Comparison of ENCODE assay signal across 8 mouse cellular contexts in genomic region chr6:17693726-17694549, GRCm38 (mm10). TPM values are rescaled to one million over a fixed set of nuclear protein-coding genes. Genes with fewer than 3 reads are reported as not detected.
DNase-seq lines count a peak whose midpoint lies in the region; ATAC-seq lines count a peak whose summit lies in the region.

No protein-coding gene starts in this region.

- peak overlapping the region; percentile 69 for H3K4me2 ChIP-seq in heart, embryonic 15.5 days
- peak overlapping the region; percentile 90 for H3K4me2 ChIP-seq in liver, embryonic 15.5 days
- peak overlapping the region; percentile 81 for H3K4me2 ChIP-seq in neural tube, embryonic 11.5 days (ENCODE audit: low read depth)
- peak overlapping the region; percentile 65 for H3K4me2 ChIP-seq in stomach, embryonic 16.5 days (ENCODE audit: low read depth, low read length)

- peak; percentile 38 to 40 for DNase-seq in CD8-positive naive resting alpha-beta T cell, adult 2 months (ENCODE audit: low read depth in 2 of 2, low spot score in 2 of 2)
- DNase-seq in c-Kit-negative CD71-positive TER-119-positive erythroid progenitor cells, embryonic 14.5 days (ENCODE audit: low read depth, low spot score), result peak; percentile 46
- peak; percentile 77 for DNase-seq in forebrain, embryonic 10.5 days (ENCODE audit: extremely low spot score, low spot score)
- peak; percentile 83 for DNase-seq in kidney, postnatal 14 days
- DNase-seq in neural tube, embryonic 11.5 days (ENCODE audit: low spot score), result peak; percentile 66

- peak; percentile 79 for ATAC-seq in heart, embryonic 15.5 days (replicated peaks; ENCODE audit: insufficient number of reproducible peaks, insufficient read depth, low FRiP score, low read depth)
- ATAC-seq in liver, embryonic 15.5 days (ENCODE audit: insufficient read depth), result peak; percentile 78
- ATAC-seq in neural tube, embryonic 11.5 days (ENCODE audit: insufficient read depth, low FRiP score, low TSS enrichment), result peak; percentile 88
- ATAC-seq in stomach, embryonic 16.5 days (ENCODE audit: insufficient read depth, low FRiP score), result peak; percentile 88

- WGBS in forebrain, embryonic 10.5 days, result under 1% methylated on average over 83 of the region's 97 CpGs
- WGBS in heart, embryonic 15.5 days, result under 1% methylated on average over 87 of the region's 97 CpGs
- under 1% methylated on average over 74 of the region's 97 CpGs for WGBS in liver, embryonic 15.5 days (ENCODE audit: insufficient replicate concordance)
- under 1% methylated on average over 49 of the region's 97 CpGs for WGBS in neural tube, embryonic 11.5 days
- under 1% methylated on average over 96 of the region's 97 CpGs for WGBS in stomach, embryonic 16.5 days

- H3K4me1 ChIP-seq in forebrain, embryonic 10.5 days, result peaks cover 27% of the 10 kb centered on the region
- peaks cover 13% of the 10 kb centered on the region for H3K4me1 ChIP-seq in heart, embryonic 15.5 days (replicated peaks)
- H3K4me1 ChIP-seq in liver, embryonic 15.5 days (replicated peaks), result peaks cover 31% of the 10 kb centered on the region
- H3K4me1 ChIP-seq in neural tube, embryonic 11.5 days (ENCODE audit: control insufficient read depth, insufficient read depth, low read length), result no peaks in the 10 kb centered on the region
- H3K4me1 ChIP-seq in stomach, embryonic 16.5 days (ENCODE audit: control insufficient read depth, insufficient read depth, low read length), result peaks cover 12% of the 10 kb centered on the region

- 0 out of 2 replicates have a peak, but pooled peaks cover 5% of the 10 kb centered on the region for H3K27me3 ChIP-seq in forebrain, embryonic 10.5 days (ENCODE audit: poor library complexity, severe bottlenecking)
- H3K27me3 ChIP-seq in heart, embryonic 15.5 days, result no peaks in the 10 kb centered on the region
- no peaks in the 10 kb centered on the region for H3K27me3 ChIP-seq in liver, embryonic 15.5 days
- no peaks in the 10 kb centered on the region for H3K27me3 ChIP-seq in neural tube, embryonic 11.5 days (ENCODE audit: control insufficient read depth, insufficient read depth, low read length)
- no peaks in the 10 kb centered on the region for H3K27me3 ChIP-seq in stomach, embryonic 16.5 days (ENCODE audit: control insufficient read depth, insufficient read depth, low read length)

- peak overlapping the region; percentile 96 for H3K27ac ChIP-seq in forebrain, embryonic 10.5 days
- peak overlapping the region; percentile 97 for H3K27ac ChIP-seq in heart, embryonic 15.5 days
- peak overlapping the region; percentile 83 for H3K27ac ChIP-seq in liver, embryonic 15.5 days (replicated peaks)
- peak overlapping the region; percentile 76 for H3K27ac ChIP-seq in neural tube, embryonic 11.5 days (ENCODE audit: low read depth, low read length)
- peak overlapping the region; percentile 93 for H3K27ac ChIP-seq in stomach, embryonic 16.5 days (ENCODE audit: low read length)

- H3K36me3 ChIP-seq in forebrain, embryonic 10.5 days (replicated peaks), result peaks cover 12% of the 10 kb centered on the region
- 0 out of 2 replicates have a peak, but pooled peaks cover 4% of the 10 kb centered on the region for H3K36me3 ChIP-seq in heart, embryonic 15.5 days
- no peaks in the 10 kb centered on the region for H3K36me3 ChIP-seq in liver, embryonic 15.5 days (replicated peaks)
- no peaks in the 10 kb centered on the region for H3K36me3 ChIP-seq in neural tube, embryonic 11.5 days (ENCODE audit: control insufficient read depth, insufficient read depth, low read length)
- H3K36me3 ChIP-seq in stomach, embryonic 16.5 days (ENCODE audit: control insufficient read depth, insufficient read depth, low read length), result no peaks in the 10 kb centered on the region

- H3K9ac ChIP-seq in heart, embryonic 15.5 days, result peak overlapping the region; percentile 79
- peak overlapping the region; percentile 77 for H3K9ac ChIP-seq in liver, embryonic 15.5 days
- peak overlapping the region; percentile 89 for H3K9ac ChIP-seq in neural tube, embryonic 11.5 days (ENCODE audit: low read length)
- peak overlapping the region; percentile 85 for H3K9ac ChIP-seq in stomach, embryonic 16.5 days (ENCODE audit: low read length)

- no peaks in the 10 kb centered on the region for H3K9me3 ChIP-seq in forebrain, embryonic 10.5 days
- H3K9me3 ChIP-seq in heart, embryonic 15.5 days (replicated peaks), result no peaks in the 10 kb centered on the region
- H3K9me3 ChIP-seq in liver, embryonic 15.5 days (replicated peaks), result no peaks in the 10 kb centered on the region
- H3K9me3 ChIP-seq in neural tube, embryonic 11.5 days (ENCODE audit: control insufficient read depth, low read length), result no peaks in the 10 kb centered on the region
- H3K9me3 ChIP-seq in stomach, embryonic 16.5 days (replicated peaks; ENCODE audit: control insufficient read depth, low read length), result no peaks in the 10 kb centered on the region

- H3K4me3 ChIP-seq in forebrain, embryonic 10.5 days, result peak overlapping the region; percentile 88
- H3K4me3 ChIP-seq in heart, embryonic 15.5 days, result peak overlapping the region; percentile 82
- peak overlapping the region; percentile 82 for H3K4me3 ChIP-seq in liver, embryonic 15.5 days (replicated peaks)
- H3K4me3 ChIP-seq in neural tube, embryonic 11.5 days (ENCODE audit: low read depth, low read length), result peak overlapping the region; percentile 80
- H3K4me3 ChIP-seq in stomach, embryonic 16.5 days (replicated peaks; ENCODE audit: low read length), result peak overlapping the region; percentile 75

RNA-seq across cellular contexts. Expression of gene St7, which starts 1.2 kb away (rescaled TPM):
- 19.1 and 22.9 TPM in 2 replicates for polyA plus RNA-seq in forebrain, embryonic 10.5 days (2016; fragmentation: Nextera tagmentation; extraction: Ambion mirVana)
- polyA plus RNA-seq in heart, embryonic 15.5 days (2015; fragmentation: Nextera tagmentation; extraction: Ambion mirVana), result 26.1 and 28.6 TPM in 2 replicates
- 9.7 and 10.7 TPM in 2 replicates for polyA plus RNA-seq in liver, embryonic 15.5 days (2015; fragmentation: Nextera tagmentation; extraction: Ambion mirVana)
- 41.8 and 42.3 TPM in 2 replicates for polyA plus RNA-seq in neural tube, embryonic 11.5 days (2014; fragmentation: Nextera tagmentation; extraction: Ambion mirVana)
- 19.7 and 21.5 TPM in 2 replicates for polyA plus RNA-seq in stomach, embryonic 16.5 days (2015; fragmentation: Nextera tagmentation; extraction: Ambion mirVana)

RNA-seq across cellular contexts. Expression of gene Capza2, which starts 57.9 kb away (rescaled TPM):
- 211 and 227 TPM in 2 replicates for polyA plus RNA-seq in forebrain, embryonic 10.5 days (2016; fragmentation: Nextera tagmentation; extraction: Ambion mirVana)
- polyA plus RNA-seq in heart, embryonic 15.5 days (2015; fragmentation: Nextera tagmentation; extraction: Ambion mirVana), result 203 and 207 TPM in 2 replicates
- 81.8 and 89.8 TPM in 2 replicates for polyA plus RNA-seq in liver, embryonic 15.5 days (2015; fragmentation: Nextera tagmentation; extraction: Ambion mirVana)
- polyA plus RNA-seq in neural tube, embryonic 11.5 days (2014; fragmentation: Nextera tagmentation; extraction: Ambion mirVana), result 259 and 269 TPM in 2 replicates
- 224 and 241 TPM in 2 replicates for polyA plus RNA-seq in stomach, embryonic 16.5 days (2015; fragmentation: Nextera tagmentation; extraction: Ambion mirVana)

Comparison
In these comparisons a context has a peak if more than half of its experiments do, and no peak if none do; other contexts are left out.
1. Peak in every context shown above with its lines: DNase-seq, ATAC-seq, H3K4me3 ChIP-seq and H3K27ac ChIP-seq.